Mouse (Mus musculus): Measurements from ENCODE around the gene Prss41. TPM values are rescaled to one million over a fixed set of nuclear protein-coding genes. Genes with fewer than 3 reads are reported as not detected.
"Not testable (repeated sequence)": the region's sequence is repeated elsewhere in the genome, so short reads cannot be mapped to it uniquely, and the experiment has no call there.

The Prss41 gene
- 6.8 and 11.0 TPM in 2 replicates for total RNA-seq (2012; rRNA removed)

- no peaks in the 10 kb centered on the region for H3K36me3 ChIP-seq (ENCODE audit: control insufficient read depth, insufficient read depth, low read length, poor library complexity, severe bottlenecking)
- H3K4me3 ChIP-seq (ENCODE audit: insufficient read depth in 1 of 2, low read depth in 1 of 2, low read length in 2 of 2, poor library complexity in 1 of 2, severe bottlenecking in 1 of 2), result peak within 1 kb of the TSS; percentile 61 to 74
- H3K27ac ChIP-seq (ENCODE audit: insufficient read depth, low read depth, low read length, poor library complexity, severe bottlenecking), result 0 out of 2 replicates have a peak within 1 kb of the TSS, but pooled peaks have one; percentile 6
- no peaks in the 10 kb centered on the region; a peak in 1 of 4 replicates for H3K4me1 ChIP-seq (ENCODE audit: control insufficient read depth in 2 of 2, insufficient read depth in 2 of 2, low read length in 2 of 2, poor library complexity in 1 of 2)
- peak within 1 kb of the TSS; percentile 78 for H3K9ac ChIP-seq (ENCODE audit: insufficient read depth, low read depth, low read length, poor library complexity, severe bottlenecking)
- TF ChIP-seq ZC3H11A (IDR thresholded peaks at IDR 0.05; ENCODE audit: borderline replicate concordance, low read depth, low read length), result peak; percentile 13; the same call in 1 of the 2 replicates
- TF ChIP-seq MAFK (IDR thresholded peaks at IDR 0.05; ENCODE audit: insufficient read depth, low read depth, low read length), result no peak
- no peak for TF ChIP-seq HCFC1 (IDR thresholded peaks at IDR 0.05; ENCODE audit: borderline replicate concordance, insufficient read depth, low read length)
- TF ChIP-seq CHD2 (IDR thresholded peaks at IDR 0.05; ENCODE audit: low read depth, low read length), result no peak
- no peak for DNase-seq (ENCODE audit: low read depth, low spot score)
- no peaks in the 10 kb centered on the region for H3K9me3 ChIP-seq (ENCODE audit: control insufficient read depth, insufficient read depth, low read depth, low read length)
- in situ Hi-C loops (cut with MboI; ENCODE audit: low sequenced_read_pairs in 2 of 2, unreplicated experiment in 2 of 2), result no loop called here
Observed at GRCm38 (mm10) chr17:23843812-23844273, at the start of gene Prss41, which contains the start of gene Prss32. Gene Prss41, minus strand, starts transcription at chr17:23844172. Gene Prss32, plus strand, starts transcription at chr17:23843855.

GRCm38 (mm10) chr17:23880576-23880975, 36.6 kb upstream of the Prss41 start, which contains the start of the genes Dcpp1 and Dcpp2:
Gene Dcpp1, plus strand, starts transcription at chr17:23880876.
Gene Dcpp2, plus strand, starts transcription at chr17:23880880.
- H3K27ac ChIP-seq (ENCODE audit: insufficient read depth, low read depth, low read length, poor library complexity, severe bottlenecking); DNase-seq (ENCODE audit: low read depth, low spot score); H3K4me3 ChIP-seq (ENCODE audit: insufficient read depth in 1 of 2, low read depth in 1 of 2, low read length in 2 of 2, poor library complexity in 1 of 2, severe bottlenecking in 1 of 2); H3K4me1 ChIP-seq (ENCODE audit: control insufficient read depth in 2 of 2, insufficient read depth in 2 of 2, low read length in 2 of 2, poor library complexity in 1 of 2); H3K9ac ChIP-seq (ENCODE audit: insufficient read depth, low read depth, low read length, poor library complexity, severe bottlenecking); H3K9me3 ChIP-seq (ENCODE audit: control insufficient read depth, insufficient read depth, low read depth, low read length); in situ Hi-C loops (cut with MboI; ENCODE audit: low sequenced_read_pairs in 2 of 2, unreplicated experiment in 2 of 2); H3K36me3 ChIP-seq (ENCODE audit: control insufficient read depth, insufficient read depth, low read length, poor library complexity, severe bottlenecking): not testable (repeated sequence)

GRCm38 (mm10) chr17:23877166-23877565, 33.2 kb upstream of the Prss41 start:
- Histone ChIP-seq H3K36me3 (ENCODE audit: control insufficient read depth, insufficient read depth, low read length, poor library complexity, severe bottlenecking) (no peaks in the 10 kb centered on the region), H3K9me3 (ENCODE audit: control insufficient read depth, insufficient read depth, low read depth, low read length) (no peaks in the 10 kb centered on the region), H3K9ac (ENCODE audit: insufficient read depth, low read depth, low read length, poor library complexity, severe bottlenecking) (no peak overlapping the region), H3K4me3 (ENCODE audit: insufficient read depth in 1 of 2, low read depth in 1 of 2, low read length in 2 of 2, poor library complexity in 1 of 2, severe bottlenecking in 1 of 2) (no peak overlapping the region), H3K27ac (ENCODE audit: insufficient read depth, low read depth, low read length, poor library complexity, severe bottlenecking) (no peak overlapping the region), H3K4me1 (ENCODE audit: control insufficient read depth in 2 of 2, insufficient read depth in 2 of 2, low read length in 2 of 2, poor library complexity in 1 of 2) (no peaks in the 10 kb centered on the region)
- no peak for TF ChIP-seq CHD2 (IDR thresholded peaks at IDR 0.05; ENCODE audit: low read depth, low read length)
- TF ChIP-seq MAFK (IDR thresholded peaks at IDR 0.05; ENCODE audit: insufficient read depth, low read depth, low read length), result no peak
- TF ChIP-seq ZNF384 (IDR thresholded peaks at IDR 0.05; ENCODE audit: low read depth, low read length), result no peak
- no peak for TF ChIP-seq ZC3H11A (IDR thresholded peaks at IDR 0.05; ENCODE audit: borderline replicate concordance, low read depth, low read length)
- no peak for TF ChIP-seq HCFC1 (IDR thresholded peaks at IDR 0.05; ENCODE audit: borderline replicate concordance, insufficient read depth, low read length)
- in situ Hi-C loops (cut with MboI; ENCODE audit: low sequenced_read_pairs in 2 of 2, unreplicated experiment in 2 of 2), result no loop called here
- no peak for DNase-seq (ENCODE audit: low read depth, low spot score)

- no peak overlapping the region for H3K4me3 ChIP-seq (ENCODE audit: insufficient read depth in 1 of 2, low read depth in 1 of 2, low read length in 2 of 2, poor library complexity in 1 of 2, severe bottlenecking in 1 of 2)
- no peaks in the 10 kb centered on the region for H3K4me1 ChIP-seq (ENCODE audit: control insufficient read depth in 2 of 2, insufficient read depth in 2 of 2, low read length in 2 of 2, poor library complexity in 1 of 2)
- H3K27ac ChIP-seq (ENCODE audit: insufficient read depth, low read depth, low read length, poor library complexity, severe bottlenecking), result no peak overlapping the region
- H3K9ac ChIP-seq (ENCODE audit: insufficient read depth, low read depth, low read length, poor library complexity, severe bottlenecking), result no peak overlapping the region
- in situ Hi-C loops (cut with MboI; ENCODE audit: low sequenced_read_pairs in 2 of 2, unreplicated experiment in 2 of 2), result no loop called here
- no peak for DNase-seq (ENCODE audit: low read depth, low spot score)
- TF ChIP-seq ZC3H11A (IDR thresholded peaks at IDR 0.05; ENCODE audit: borderline replicate concordance, low read depth, low read length) (no peak), ZNF384 (IDR thresholded peaks at IDR 0.05; ENCODE audit: low read depth, low read length) (no peak), HCFC1 (IDR thresholded peaks at IDR 0.05; ENCODE audit: borderline replicate concordance, insufficient read depth, low read length) (no peak), MAFK (IDR thresholded peaks at IDR 0.05; ENCODE audit: insufficient read depth, low read depth, low read length) (no peak), CHD2 (IDR thresholded peaks at IDR 0.05; ENCODE audit: low read depth, low read length) (no peak)
- H3K9me3 ChIP-seq (ENCODE audit: control insufficient read depth, insufficient read depth, low read depth, low read length), result no peaks in the 10 kb centered on the region
- no peaks in the 10 kb centered on the region for H3K36me3 ChIP-seq (ENCODE audit: control insufficient read depth, insufficient read depth, low read length, poor library complexity, severe bottlenecking)
Observed at GRCm38 (mm10) chr17:23876741-23877140, 32.8 kb upstream of the Prss41 start.

Data from ES-E14 (cell line).